Mouse (Mus musculus): ENCODE measurements around the gene Gm3854. TPM values are rescaled to one million over a fixed set of nuclear protein-coding genes. Genes with fewer than 3 reads are reported as not detected.
"Not testable (repeated sequence)": the region's sequence is repeated elsewhere in the genome, so short reads cannot be mapped to it uniquely, and the experiment has no call there.

Gene Gm3854
- polyA plus RNA-seq, 1 experiment from 2014 or later: 1.3 TPM

DNA sequence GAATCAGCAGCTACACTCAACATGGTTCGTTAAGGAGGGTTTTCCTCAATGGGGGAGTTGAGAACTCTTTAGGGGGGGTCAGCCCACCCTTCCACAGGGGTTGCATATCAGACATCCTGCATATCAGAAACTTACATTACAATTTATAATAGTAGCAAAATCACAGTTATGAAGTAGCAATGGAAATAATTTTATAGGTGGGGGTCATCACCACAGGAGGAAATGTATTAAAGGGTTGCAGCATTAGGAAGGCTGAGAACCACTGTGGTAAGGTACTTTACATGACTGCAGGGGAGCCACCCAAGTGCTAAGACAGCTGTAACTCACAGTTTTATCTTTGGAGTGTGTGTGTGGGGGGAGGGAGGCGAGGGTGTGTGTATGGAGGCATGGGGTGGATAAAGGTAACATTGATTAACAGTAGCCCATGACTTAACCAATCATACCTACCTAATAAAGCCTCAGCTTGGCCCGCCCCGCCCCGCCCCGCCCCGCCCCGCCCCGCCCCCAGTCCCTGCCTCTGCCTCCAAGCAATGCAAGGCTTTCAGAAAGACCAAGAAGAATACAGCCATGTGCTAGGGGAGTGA, 17.0 kb downstream of the Gm3854 start:
- H3K36me3 ChIP-seq (ENCODE audit: control insufficient read depth, insufficient read depth, low read length): no peaks in the 10 kb centered on the region
- H3K4me2 ChIP-seq (ENCODE audit: low read depth, low read length): no peak overlapping the region
- no peak for ATAC-seq
- no peaks in the 10 kb centered on the region for H3K9me3 ChIP-seq (ENCODE audit: control insufficient read depth, low read length)
- no peak overlapping the region for H3K27ac ChIP-seq (ENCODE audit: low read length)
- no peak overlapping the region for H3K4me3 ChIP-seq (ENCODE audit: low read length)
- peaks cover 9% of the 10 kb centered on the region for H3K4me1 ChIP-seq (ENCODE audit: control insufficient read depth, insufficient read depth, low read length)
- H3K9ac ChIP-seq (ENCODE audit: low read depth, low read length): no peak overlapping the region
- 46% methylated on average over 2 of the region's 9 CpGs for WGBS
- no peaks in the 10 kb centered on the region for H3K27me3 ChIP-seq (replicated peaks; ENCODE audit: control insufficient read depth, insufficient read depth, low read length)

- H3K4me1 ChIP-seq (ENCODE audit: control insufficient read depth, insufficient read depth, low read length): peaks cover 9% of the 10 kb centered on the region
- peak overlapping the region; percentile 38; the same call in 1 of the 2 replicates for H3K27ac ChIP-seq (ENCODE audit: low read length)
- no peak for ATAC-seq
- no peaks in the 10 kb centered on the region for H3K36me3 ChIP-seq (ENCODE audit: control insufficient read depth, insufficient read depth, low read length)
- peak overlapping the region; percentile 61 for H3K9ac ChIP-seq (ENCODE audit: low read depth, low read length)
- H3K27me3 ChIP-seq (replicated peaks; ENCODE audit: control insufficient read depth, insufficient read depth, low read length): no peaks in the 10 kb centered on the region
- WGBS: 24% methylated on average over 7 of the region's 7 CpGs
- no peaks in the 10 kb centered on the region for H3K9me3 ChIP-seq (ENCODE audit: control insufficient read depth, low read length)
- peak overlapping the region; percentile 67 for H3K4me3 ChIP-seq (ENCODE audit: low read length)
- peak overlapping the region; percentile 50 for H3K4me2 ChIP-seq (ENCODE audit: low read depth, low read length)
Observed at GRCm38 (mm10) chr7:6361756-6362155, 18.2 kb downstream of the Gm3854 start.

DNA sequence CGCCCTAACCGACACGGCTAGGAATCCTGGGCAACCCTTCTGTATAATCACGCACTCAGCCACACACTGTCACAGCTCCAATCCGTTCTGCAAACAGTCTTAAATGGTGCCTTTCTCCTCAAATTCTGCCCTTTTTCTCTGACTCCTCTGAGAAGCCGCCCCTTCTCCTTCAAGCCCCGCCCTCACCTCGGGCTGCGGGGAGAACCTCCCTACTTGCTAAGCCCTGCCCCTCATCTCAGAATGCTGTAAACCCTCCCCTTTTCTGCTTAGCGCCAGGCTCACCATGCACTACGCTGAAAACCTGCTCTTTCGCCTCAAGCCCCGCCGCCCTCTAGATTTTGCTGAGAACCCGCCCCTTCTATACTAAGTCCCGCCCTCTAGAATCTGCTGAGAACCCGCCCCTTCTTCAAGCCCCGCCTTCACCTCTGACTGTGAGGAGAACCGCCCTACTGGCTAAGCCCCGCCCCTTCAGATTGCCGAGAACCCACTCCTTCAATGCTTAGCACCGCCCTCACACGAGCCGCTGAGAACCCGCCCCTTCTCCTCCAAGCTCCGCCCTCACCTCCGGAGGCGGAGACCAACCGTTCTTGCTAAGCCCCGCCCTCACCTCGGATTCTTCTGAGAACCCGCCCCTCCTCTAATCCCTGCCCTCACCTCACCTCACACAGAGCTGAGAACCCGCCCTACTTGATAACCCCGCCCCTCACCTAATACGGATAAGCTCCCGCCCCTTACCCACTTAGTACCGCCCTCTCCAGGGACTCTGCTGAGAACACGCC, 18.9 kb downstream of the Gm3854 start:
- Histone ChIP-seq H3K36me3 (ENCODE audit: control insufficient read depth, insufficient read depth, low read length) (no peaks in the 10 kb centered on the region), H3K4me2 (ENCODE audit: low read depth, low read length) (peak overlapping the region; percentile 80), H3K4me1 (ENCODE audit: control insufficient read depth, insufficient read depth, low read length) (peaks cover 9% of the 10 kb centered on the region), H3K27ac (ENCODE audit: low read length) (peak overlapping the region; percentile 91), H3K9ac (ENCODE audit: low read depth, low read length) (peak overlapping the region; percentile 61), H3K4me3 (ENCODE audit: low read length) (peak overlapping the region; percentile 67), H3K27me3 (replicated peaks; ENCODE audit: control insufficient read depth, insufficient read depth, low read length) (no peaks in the 10 kb centered on the region), H3K9me3 (ENCODE audit: control insufficient read depth, low read length) (no peaks in the 10 kb centered on the region)
- under 1% methylated on average over 38 of the region's 38 CpGs for WGBS
- ATAC-seq: peak; percentile 93

DNA sequence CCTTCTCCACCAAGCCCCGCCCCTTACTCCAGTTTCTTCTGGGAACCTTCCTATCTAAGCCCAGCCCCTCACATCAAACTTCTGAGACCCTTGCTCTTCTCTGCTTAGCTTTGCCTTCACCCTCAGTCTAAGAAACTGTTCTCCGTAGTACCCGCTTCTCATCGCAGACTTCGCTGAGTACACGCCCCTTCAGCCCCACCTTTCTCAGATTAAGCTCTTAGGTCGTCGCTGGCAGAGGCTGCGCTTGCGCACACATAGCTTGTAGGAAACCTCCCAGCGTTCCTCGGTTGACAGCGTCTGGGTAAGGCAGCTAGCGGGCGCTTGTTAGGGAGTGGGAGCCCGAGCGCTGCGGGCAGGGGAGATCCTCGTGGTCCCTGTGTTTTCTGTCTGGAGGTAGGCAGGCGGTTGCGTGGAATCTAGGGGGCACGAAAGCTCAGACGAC, 19.5 kb downstream of the Gm3854 start, which contains the start of gene Zfp78:
Gene Zfp78, plus strand, starts transcription at position 234 of the 442 bp plus-strand sequence.
- WGBS: under 1% methylated on average over 23 of the region's 23 CpGs
- H3K9ac ChIP-seq (ENCODE audit: low read depth, low read length): peak within 1 kb of the TSS; percentile 83
- H3K4me3 ChIP-seq (ENCODE audit: low read length): peak within 1 kb of the TSS; percentile 67

DNA sequence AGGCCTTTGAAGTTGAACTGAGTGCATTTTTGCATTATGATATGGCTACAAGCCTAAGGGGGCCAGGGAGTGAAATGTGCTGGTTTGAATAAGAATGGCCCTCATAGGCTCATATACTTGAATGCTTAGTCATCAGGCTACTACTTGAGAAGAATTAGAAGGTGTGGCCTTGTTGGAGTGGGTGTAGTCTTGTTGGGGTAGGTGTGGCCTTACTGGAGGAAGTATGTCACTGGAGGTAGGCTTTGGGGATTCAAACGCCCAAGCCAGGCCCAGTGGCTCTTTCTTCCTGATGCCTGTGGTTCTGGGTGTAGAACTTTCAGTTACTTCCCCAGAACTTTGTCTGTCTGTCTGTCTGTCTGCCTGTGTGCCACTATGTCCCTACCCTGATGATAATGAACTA, 21.2 kb downstream of the Gm3854 start:
- Histone ChIP-seq H3K9ac (ENCODE audit: low read depth, low read length) (no peak overlapping the region), H3K36me3 (ENCODE audit: control insufficient read depth, insufficient read depth, low read length) (no peaks in the 10 kb centered on the region), H3K4me3 (ENCODE audit: low read length) (no peak overlapping the region), H3K27ac (ENCODE audit: low read length) (no peak overlapping the region), H3K4me2 (ENCODE audit: low read depth, low read length) (no peak overlapping the region), H3K9me3 (ENCODE audit: control insufficient read depth, low read length) (no peaks in the 10 kb centered on the region), H3K4me1 (ENCODE audit: control insufficient read depth, insufficient read depth, low read length) (peaks cover 9% of the 10 kb centered on the region), H3K27me3 (replicated peaks; ENCODE audit: control insufficient read depth, insufficient read depth, low read length) (no peaks in the 10 kb centered on the region)
- no peak for ATAC-seq
- WGBS: 52% methylated on average over 1 of the region's 1 CpGs

More for the DNA sequence above, 19.5 kb downstream of the Gm3854 start, which contains the start of gene Zfp78:
- H3K36me3 ChIP-seq (ENCODE audit: control insufficient read depth, insufficient read depth, low read length): no peaks in the 10 kb centered on the region
- H3K27ac ChIP-seq (ENCODE audit: low read length): peak within 1 kb of the TSS; percentile 91
- peaks cover 9% of the 10 kb centered on the region for H3K4me1 ChIP-seq (ENCODE audit: control insufficient read depth, insufficient read depth, low read length)
- H3K4me2 ChIP-seq (ENCODE audit: low read depth, low read length): peak within 1 kb of the TSS; percentile 80
- no peaks in the 10 kb centered on the region for H3K9me3 ChIP-seq (ENCODE audit: control insufficient read depth, low read length)
- H3K27me3 ChIP-seq (replicated peaks; ENCODE audit: control insufficient read depth, insufficient read depth, low read length): no peaks in the 10 kb centered on the region
- peak; percentile 85 for ATAC-seq

GRCm38 (mm10) chr7:6367185-6367584, 23.6 kb downstream of the Gm3854 start:
- Histone ChIP-seq H3K27me3 (replicated peaks; ENCODE audit: control insufficient read depth, insufficient read depth, low read length) (no peaks in the 10 kb centered on the region), H3K4me3 (ENCODE audit: low read length) (no peak overlapping the region), H3K27ac (ENCODE audit: low read length) (no peak overlapping the region), H3K4me2 (ENCODE audit: low read depth, low read length) (no peak overlapping the region), H3K9me3 (ENCODE audit: control insufficient read depth, low read length) (no peaks in the 10 kb centered on the region), H3K4me1 (ENCODE audit: control insufficient read depth, insufficient read depth, low read length) (peaks cover 6% of the 10 kb centered on the region), H3K9ac (ENCODE audit: low read depth, low read length) (no peak overlapping the region), H3K36me3 (ENCODE audit: control insufficient read depth, insufficient read depth, low read length) (no peaks in the 10 kb centered on the region)
- whole genome bisulfite sequencing: 94% methylated on average over 5 of the region's 5 CpGs
- ATAC-seq: no peak

DNA sequence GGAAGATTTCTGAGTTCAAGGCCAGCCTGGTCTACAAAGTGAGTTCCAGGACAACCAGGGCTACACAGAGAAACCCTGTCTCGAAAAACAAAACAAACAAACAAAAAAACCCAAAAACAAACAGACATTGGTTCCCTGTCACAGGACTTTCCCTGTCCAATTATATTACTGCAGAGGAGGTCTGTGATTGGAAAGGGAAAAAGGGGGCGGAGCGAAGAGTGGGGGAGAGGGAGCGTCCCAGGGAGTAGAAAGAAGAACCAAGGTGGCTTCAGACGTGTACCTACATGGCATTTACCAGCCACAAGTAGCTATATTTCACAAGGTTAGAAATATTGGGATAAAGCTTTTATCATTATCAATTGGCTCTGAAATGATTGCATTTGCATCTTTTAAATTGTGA, 24.6 kb downstream of the Gm3854 start:
- not testable (repeated sequence) for H3K27me3 ChIP-seq (replicated peaks; ENCODE audit: control insufficient read depth, insufficient read depth, low read length); H3K9me3 ChIP-seq (ENCODE audit: control insufficient read depth, low read length); ATAC-seq; H3K4me2 ChIP-seq (ENCODE audit: low read depth, low read length); H3K4me1 ChIP-seq (ENCODE audit: control insufficient read depth, insufficient read depth, low read length); H3K4me3 ChIP-seq (ENCODE audit: low read length); H3K9ac ChIP-seq (ENCODE audit: low read depth, low read length); H3K27ac ChIP-seq (ENCODE audit: low read length); H3K36me3 ChIP-seq (ENCODE audit: control insufficient read depth, insufficient read depth, low read length)
- 83% methylated on average over 5 of the region's 5 CpGs for WGBS

GRCm38 (mm10) chr7:6369460-6369859, 25.9 kb downstream of the Gm3854 start:
- WGBS: 84% methylated on average over 3 of the region's 3 CpGs
- H3K9me3 ChIP-seq (ENCODE audit: control insufficient read depth, low read length): no peaks in the 10 kb centered on the region
- H3K9ac ChIP-seq (ENCODE audit: low read depth, low read length): no peak overlapping the region
- no peak for ATAC-seq
- H3K27ac ChIP-seq (ENCODE audit: low read length): no peak overlapping the region
- no peak overlapping the region for H3K4me3 ChIP-seq (ENCODE audit: low read length)
- no peak overlapping the region for H3K4me2 ChIP-seq (ENCODE audit: low read depth, low read length)
- H3K4me1 ChIP-seq (ENCODE audit: control insufficient read depth, insufficient read depth, low read length): no peaks in the 10 kb centered on the region
- H3K27me3 ChIP-seq (replicated peaks; ENCODE audit: control insufficient read depth, insufficient read depth, low read length): no peaks in the 10 kb centered on the region
- no peaks in the 10 kb centered on the region for H3K36me3 ChIP-seq (ENCODE audit: control insufficient read depth, insufficient read depth, low read length)

DNA sequence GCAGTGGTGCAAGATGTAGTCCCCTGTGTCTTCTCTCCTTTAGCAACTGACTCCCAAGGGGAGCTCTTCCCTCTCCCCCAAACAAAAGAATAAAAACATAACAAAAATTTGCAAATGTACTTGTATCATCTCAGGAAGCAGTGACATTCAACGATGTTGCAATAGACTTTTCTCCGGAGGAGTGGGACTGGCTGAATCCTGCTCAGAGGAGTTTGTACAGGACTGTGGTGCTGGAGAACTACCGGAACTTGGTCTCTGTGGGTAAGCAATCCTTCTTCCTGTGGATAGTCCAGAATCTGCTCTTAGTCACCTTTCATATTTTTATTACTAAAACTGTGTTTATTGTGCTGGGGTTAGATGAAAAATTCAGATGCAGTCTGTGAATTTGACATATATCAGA, 29.4 kb downstream of the Gm3854 start:
- ATAC-seq: no peak
- no peaks in the 10 kb centered on the region for H3K4me1 ChIP-seq (ENCODE audit: control insufficient read depth, insufficient read depth, low read length)
- no peak overlapping the region for H3K27ac ChIP-seq (ENCODE audit: low read length)
- H3K4me3 ChIP-seq (ENCODE audit: low read length): no peak overlapping the region
- no peaks in the 10 kb centered on the region for H3K9me3 ChIP-seq (ENCODE audit: control insufficient read depth, low read length)
- H3K27me3 ChIP-seq (replicated peaks; ENCODE audit: control insufficient read depth, insufficient read depth, low read length): no peaks in the 10 kb centered on the region
- no peaks in the 10 kb centered on the region for H3K36me3 ChIP-seq (ENCODE audit: control insufficient read depth, insufficient read depth, low read length)
- H3K9ac ChIP-seq (ENCODE audit: low read depth, low read length): no peak overlapping the region
- H3K4me2 ChIP-seq (ENCODE audit: low read depth, low read length): no peak overlapping the region
- 85% methylated on average over 3 of the region's 3 CpGs for WGBS

Measured in intestine, embryonic 16.5 days (tissue).